Mouse (Mus musculus) heart, postnatal 10 days (tissue): ENCODE data around the gene Cntn1. TPM values are rescaled to one million over a fixed set of nuclear protein-coding genes. Genes with fewer than 3 reads are reported as not detected.
A peak's percentile ranks its signal among the peaks of the same experiment; 100 is the strongest.
"Not testable (repeated sequence)": the region's sequence is repeated elsewhere in the genome, so short reads cannot be mapped to it uniquely, and the experiment has no call there.

Experiments
- DNase-seq, 2 experiments: peaks; one replicate each; pipeline ENCODE4 v3.0.0; 2021
- intact Hi-C: fragments of 180-260 bp; cut with DNase I; formaldehyde crosslinking; loops from one replicate; pipeline ENCODE4 v1.15.1; 2025
- total RNA-seq, 2 experiments: library from RNA; stranded (reverse); gene quantifications; 2 replicates each; pipeline ENCODE4 v1.2.3; 2021

Cntn1 gene
- total RNA-seq, 2 experiments from 2014 or later = 0.05 to 0.10 TPM

DNA sequence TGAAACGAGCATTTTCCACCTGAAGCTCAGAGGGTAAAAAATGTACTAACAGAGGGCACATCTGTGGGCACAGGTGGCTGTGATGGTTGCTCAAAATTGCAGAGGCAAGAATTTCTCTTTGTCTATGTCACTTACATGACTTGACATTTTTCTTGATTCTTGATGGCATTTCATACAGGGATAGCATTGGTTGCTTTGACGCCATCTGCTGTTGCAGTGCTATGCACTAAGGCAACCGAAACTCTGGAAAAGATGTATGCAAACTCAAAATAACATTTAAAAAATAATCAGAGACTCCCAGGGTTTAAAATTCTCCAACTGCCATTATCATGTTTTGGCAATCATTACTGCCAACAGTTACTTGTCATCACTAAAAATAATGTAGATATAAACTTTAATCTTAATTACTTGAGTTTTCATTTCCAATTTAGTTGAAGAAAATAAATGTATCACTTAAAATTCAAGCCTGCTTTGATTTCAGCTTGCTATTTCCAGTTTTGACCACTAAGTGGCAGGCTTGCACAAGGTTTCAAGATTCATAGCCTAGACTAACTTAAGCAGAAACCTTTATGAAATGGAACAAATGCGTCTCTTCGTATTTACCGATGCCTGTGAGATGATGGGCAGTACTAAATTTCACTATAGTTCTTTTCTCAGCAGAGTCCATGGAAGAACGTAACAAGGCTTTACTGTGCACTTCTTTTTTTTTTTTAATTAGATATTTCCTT lies 214.2 kb downstream of the Cntn1 start:
- intact Hi-C loops = loop anchor here (2.0 kb wide), 1 partner anchor 952 kb away; no protein-coding TSS in a partner anchor
- DNase-seq = peak; percentile 64 to 68

DNA sequence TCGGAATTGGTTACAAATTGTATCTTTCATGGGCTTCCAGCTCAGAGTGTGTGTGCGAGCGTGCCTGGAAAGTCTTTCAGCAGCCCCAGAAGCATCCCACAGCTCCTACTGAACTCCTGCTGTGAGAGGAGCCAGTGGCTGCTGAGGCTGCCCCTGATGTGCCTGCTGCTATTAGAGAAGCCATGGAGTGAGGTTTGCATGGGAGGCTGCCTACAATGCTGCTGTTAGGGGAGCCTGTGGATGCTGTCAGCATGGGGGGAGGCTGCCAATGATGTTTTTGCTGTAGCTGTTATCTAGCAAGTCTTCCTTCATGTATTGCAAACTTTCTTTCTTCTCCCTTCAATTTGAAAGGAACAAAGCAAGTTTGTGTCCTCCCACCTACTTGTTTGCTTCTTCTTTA lies 217.4 kb downstream of the Cntn1 start:
- intact Hi-C loops = no loop called here
- no peak for DNase-seq

DNA sequence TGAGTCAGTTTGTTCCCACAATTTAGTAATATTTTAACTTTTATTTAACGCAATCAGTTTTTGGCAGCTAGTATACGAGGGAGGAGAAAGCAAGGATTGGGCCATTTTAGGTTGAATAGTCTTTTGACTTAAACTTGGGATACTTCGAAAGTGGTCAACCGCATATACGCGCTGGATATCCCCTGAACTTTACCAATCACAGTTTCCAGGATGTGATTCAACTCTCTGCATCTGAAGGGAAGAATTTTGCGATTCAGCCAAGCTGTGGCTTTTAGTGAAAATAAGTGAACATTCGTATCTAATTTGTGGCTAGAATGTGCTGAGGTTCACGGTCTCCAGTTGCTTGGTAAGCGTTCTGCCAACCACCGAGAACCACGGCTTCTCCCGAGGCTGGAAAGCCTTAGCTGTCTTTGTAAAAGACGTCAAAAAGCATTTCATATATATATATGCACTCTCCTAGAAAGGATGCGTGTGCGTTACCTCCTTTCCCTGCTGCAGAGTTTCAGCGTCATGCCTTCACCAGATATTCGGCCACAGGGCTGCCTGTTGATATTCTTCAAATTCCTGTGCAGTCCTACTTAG lies 217.9 kb downstream of the Cntn1 start:
- intact Hi-C loops = no loop called here
- DNase-seq = no peak

GRCm38 (mm10) chr15:92271801-92272365 lies 220.9 kb downstream of the Cntn1 start:
- intact Hi-C loops = no loop called here
- DNase-seq = no peak

- intact Hi-C loops = no loop called here
- no peak for DNase-seq
These were observed 225.9 kb downstream of the Cntn1 start for GRCm38 (mm10) chr15:92276826-92277225.

- intact Hi-C loops = no loop called here
- DNase-seq = no peak
These were observed 227.0 kb downstream of the Cntn1 start for GRCm38 (mm10) chr15:92277984-92278383.

GRCm38 (mm10) chr15:92280966-92281365 lies 230.0 kb downstream of the Cntn1 start:
- intact Hi-C loops = no loop called here
- DNase-seq = no peak

DNA sequence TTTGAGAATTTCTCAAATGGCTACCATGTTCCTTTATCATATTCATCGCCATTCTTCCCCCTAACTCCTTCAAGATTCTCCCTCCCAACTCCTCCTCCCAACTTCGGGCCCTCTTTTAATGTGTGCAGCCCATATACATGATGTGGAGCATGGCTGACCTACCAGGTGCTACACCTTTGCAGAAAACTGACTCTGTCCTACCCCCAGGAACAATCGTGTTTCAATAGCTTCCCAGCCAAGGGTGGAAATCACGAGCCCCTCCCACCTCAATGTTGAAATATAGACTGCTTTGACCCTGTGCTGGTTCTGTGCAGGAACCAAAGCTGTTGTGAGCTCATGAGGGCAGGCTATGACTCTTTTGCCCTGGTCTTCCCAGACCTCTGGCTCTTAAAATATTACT lies 236.7 kb downstream of the Cntn1 start:
- no peak for DNase-seq
- intact Hi-C loops = no loop called here

- DNase-seq = no peak
- intact Hi-C loops = no loop called here
These were observed 245.5 kb downstream of the Cntn1 start for GRCm38 (mm10) chr15:92296479-92296878.

DNA sequence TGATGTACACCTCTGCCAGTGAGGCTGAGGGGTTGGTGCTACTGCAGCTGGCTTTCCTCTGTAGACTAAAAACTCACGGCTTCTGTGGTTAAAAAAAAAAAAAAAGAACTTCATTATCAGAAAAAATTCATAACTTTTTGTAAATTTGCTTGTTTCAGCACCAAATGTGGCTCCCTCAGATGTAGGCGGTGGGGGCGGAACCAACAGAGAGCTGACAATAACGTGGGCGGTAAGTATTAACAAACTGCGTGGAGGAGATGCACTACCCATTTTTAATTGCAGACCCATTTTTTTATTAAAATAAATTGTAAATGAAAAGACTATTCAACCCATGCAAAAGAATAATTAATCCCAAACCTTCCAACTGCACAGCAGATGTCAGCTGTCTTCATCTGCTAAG lies 251.8 kb downstream of the Cntn1 start:
- intact Hi-C loops = no loop called here
- no peak for DNase-seq

- intact Hi-C loops = no loop called here
- DNase-seq = no peak
These were observed 253.3 kb downstream of the Cntn1 start for GRCm38 (mm10) chr15:92304221-92304620.

DNA sequence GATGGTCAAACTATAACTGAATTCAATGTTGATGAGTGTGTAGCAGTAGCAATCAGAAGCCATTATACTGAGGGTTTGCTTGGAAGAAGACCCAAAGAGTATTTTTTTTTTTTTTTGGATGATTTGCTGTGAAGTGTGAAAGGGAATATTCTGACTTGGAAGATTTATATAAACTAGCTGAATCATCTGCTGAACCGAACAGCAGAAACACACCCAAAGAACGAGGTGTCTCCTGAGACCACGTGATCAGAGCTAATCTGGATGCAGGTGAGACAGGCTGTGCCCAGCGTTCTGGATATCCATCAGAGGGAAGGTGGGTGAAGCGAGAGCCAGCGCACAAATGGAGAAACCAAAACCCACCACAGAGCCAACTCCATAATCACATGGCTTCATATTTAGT lies 271.0 kb downstream of the Cntn1 start:
- no peak for DNase-seq
- intact Hi-C loops = no loop called here

DNA sequence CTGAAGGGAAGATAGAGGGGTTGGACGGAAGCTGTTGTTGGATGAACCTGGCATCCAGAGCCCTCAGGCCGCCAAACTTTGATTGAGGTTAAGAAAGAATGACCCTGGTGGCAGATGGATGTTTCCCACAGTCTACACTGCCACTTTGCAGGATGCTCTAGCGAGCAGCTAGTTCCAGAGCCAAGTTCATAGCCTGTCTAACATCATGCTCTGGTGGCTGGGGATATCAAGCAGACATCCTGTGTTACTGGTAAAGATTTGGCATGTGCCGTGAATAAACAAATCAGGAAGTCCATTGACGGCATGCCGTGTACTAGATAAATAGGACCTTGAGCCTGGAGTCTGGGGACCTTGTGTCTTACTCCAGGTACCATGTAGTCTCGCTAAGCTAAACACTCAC lies 276.1 kb downstream of the Cntn1 start:
- intact Hi-C loops = no loop called here
- no peak for DNase-seq

DNA sequence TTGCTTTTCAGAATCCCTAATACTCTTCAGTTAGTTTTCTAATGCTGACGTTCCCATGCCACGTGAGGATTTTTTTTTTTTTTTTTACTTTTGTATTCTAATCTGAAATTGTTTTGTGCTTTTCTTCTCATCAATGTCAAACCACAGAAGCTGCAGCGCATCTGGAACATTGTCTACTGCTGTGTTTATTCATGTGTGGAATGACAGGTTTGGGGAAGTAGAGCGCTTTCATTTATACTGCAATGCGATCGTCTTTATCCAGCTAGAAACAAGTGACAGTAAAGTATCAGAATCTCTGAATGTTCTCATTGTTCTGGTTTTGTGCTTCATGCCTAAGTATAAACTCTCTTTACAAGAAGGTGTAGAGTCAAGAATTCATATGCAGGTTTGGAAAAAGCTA lies 289.3 kb downstream of the Cntn1 start:
- intact Hi-C loops = no loop called here
- DNase-seq = no peak

DNA sequence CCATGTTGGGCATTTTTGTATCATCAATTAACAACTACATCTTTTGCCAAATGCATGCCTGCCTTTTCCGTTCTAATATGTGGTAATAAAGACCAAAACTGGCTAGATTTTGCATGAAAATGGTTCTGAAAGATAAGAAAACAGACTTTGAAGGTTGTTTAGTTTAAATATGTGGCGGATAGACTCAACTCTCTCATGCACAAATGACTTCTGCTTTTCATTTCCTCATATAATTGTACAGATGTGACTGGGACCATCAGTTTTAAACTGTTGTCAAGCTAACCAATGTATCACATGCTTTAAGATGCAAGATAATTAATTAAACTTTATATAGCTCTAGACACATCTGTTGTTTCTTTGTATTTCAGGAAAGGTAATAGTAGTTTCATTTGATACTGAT lies 290.5 kb downstream of the Cntn1 start:
- intact Hi-C loops = no loop called here
- DNase-seq = no peak

- intact Hi-C loops = no loop called here
- DNase-seq = peak in 1 of 2 experiments; percentile 18
These were observed 293.3 kb downstream of the Cntn1 start for GRCm38 (mm10) chr15:92344136-92344869.

GRCm38 (mm10) chr15:92347426-92347825 lies 296.5 kb downstream of the Cntn1 start:
- intact Hi-C loops = no loop called here
- no peak for DNase-seq

GRCm38 (mm10) chr15:92347902-92348301 lies 296.9 kb downstream of the Cntn1 start:
- no peak for DNase-seq
- intact Hi-C loops = no loop called here

DNA sequence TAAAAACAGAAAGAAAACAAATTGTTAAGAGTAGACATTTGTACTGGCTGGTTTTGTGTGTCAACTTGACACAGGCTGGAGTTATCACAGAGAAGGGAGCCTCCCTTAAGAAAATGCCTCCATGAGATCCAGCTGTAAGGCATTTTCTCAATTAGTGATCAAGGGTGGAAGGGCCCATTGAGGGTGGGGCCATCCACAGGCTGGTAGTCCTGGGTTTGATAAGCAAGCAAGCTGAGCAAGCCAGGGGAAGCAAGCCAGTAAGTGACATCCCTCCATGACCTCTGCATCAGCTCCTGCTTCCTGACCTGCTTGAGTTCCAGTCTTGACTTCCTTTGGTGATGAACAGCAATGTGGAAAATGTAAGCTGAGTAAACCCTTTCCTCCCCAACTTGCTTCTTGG lies 297.5 kb downstream of the Cntn1 start:
- DNase-seq, intact Hi-C loops: not testable (repeated sequence)

DNA sequence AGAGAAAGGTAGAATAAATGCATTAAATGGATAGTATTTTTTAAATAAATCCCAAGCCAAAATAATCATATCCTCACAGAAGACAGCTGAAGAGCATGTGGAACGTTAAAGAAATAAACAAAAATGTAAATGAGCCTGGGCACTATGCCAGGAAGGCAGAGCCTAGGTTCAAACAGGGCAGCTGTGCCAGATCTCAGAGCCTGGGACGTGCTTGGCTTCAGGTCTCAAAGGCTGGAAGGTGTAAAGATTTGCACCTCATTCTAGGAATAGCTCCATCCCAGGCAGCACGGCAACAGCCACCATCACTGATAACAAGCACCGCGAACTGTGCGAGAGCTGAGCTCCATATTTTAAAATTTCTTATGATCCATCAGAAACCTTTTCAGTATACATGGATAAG lies 313.2 kb downstream of the Cntn1 start:
- peak; percentile 15 to 65 for DNase-seq
- intact Hi-C loops = no loop called here

GRCm38 (mm10) chr15:92364592-92364991 lies 313.6 kb downstream of the Cntn1 start:
- intact Hi-C loops = no loop called here
- no peak for DNase-seq
